Mouse (Mus musculus) hindbrain, embryonic 11.5 days (tissue): ENCODE results near the gene Hoxa7. TPM values are rescaled to one million over a fixed set of nuclear protein-coding genes. Genes with fewer than 3 reads are reported as not detected.
A peak's percentile ranks its signal among the peaks of the same experiment; 100 is the strongest.

ENCODE experiments used
- ATAC-seq: fragments of 200-750 bp; cut with Nextera tagmentation; 2 replicates; pipeline ENCODE4 v1.8.0; 2017; ENCODE audit warnings: mild to moderate bottlenecking, moderate TSS enrichment, moderate library complexity; ENCODE audit not compliant: low FRiP score
- DNase-seq: peaks from one replicate; pipeline ENCODE4 v3.0.0-alpha.2; 2015; ENCODE audit warnings: low spot score
- H3K27ac ChIP-seq: fragments of 300-500 bp; sonication (generic); 2 replicates; pipeline ENCODE4 v1.5.1; 2014; ENCODE audit warnings: mild to moderate bottlenecking, low read depth, low read length
- H3K27me3 ChIP-seq: fragments of 300-500 bp; sonication (generic); 2 replicates; pipeline ENCODE4 v1.6.1; 2014; ENCODE audit warnings: mild to moderate bottlenecking, low read length, moderate library complexity, mixed read lengths; ENCODE audit not compliant: control insufficient read depth, insufficient read depth
- H3K36me3 ChIP-seq: fragments of 300-500 bp; sonication (generic); 2 replicates; pipeline ENCODE4 v1.6.1; 2014; ENCODE audit warnings: mild to moderate bottlenecking, low read length, moderate library complexity, mixed read lengths; ENCODE audit not compliant: control insufficient read depth, insufficient read depth
- H3K4me1 ChIP-seq: fragments of 300-500 bp; sonication (generic); replicated peaks from 2 replicates; pipeline ENCODE4 v1.6.1; 2014; ENCODE audit warnings: low read length, mixed read lengths; ENCODE audit not compliant: control insufficient read depth, insufficient read depth
- H3K4me2 ChIP-seq: fragments of 300-500 bp; sonication (generic); replicated peaks from 2 replicates; pipeline ENCODE4 v1.6.1; 2014; ENCODE audit warnings: mild to moderate bottlenecking, low read depth, low read length
- H3K4me3 ChIP-seq: fragments of 300-500 bp; sonication (generic); 2 replicates; pipeline ENCODE4 v1.5.1; 2014; ENCODE audit warnings: low read depth, low read length
- H3K9ac ChIP-seq: fragments of 300-500 bp; sonication (generic); 2 replicates; pipeline ENCODE4 v1.6.1; 2014; ENCODE audit warnings: low read depth, low read length
- H3K9me3 ChIP-seq: fragments of 300-500 bp; sonication (generic); 2 replicates; pipeline ENCODE4 v1.6.1; 2016; ENCODE audit warnings: low read length; ENCODE audit not compliant: control insufficient read depth
- WGBS: fragments of 180-500 bp; shearing (Covaris S2); extraction: QIAGEN DNeasy Blood & Tissue Kit; methylation state at CpG from one replicate; pipeline ENCODE4 v1.1.7; 2014; 5-methylcytosine and 5-hydroxymethylcytosine counted together
- polyA plus RNA-seq: library from polyadenylated mRNA; unstranded; fragments of >200 nt; fragmentation: Nextera tagmentation; extraction: Ambion mirVana; gene quantifications from 2 replicates; pipeline ENCODE4 v1.2.1, GENCODE M21; 2014

Gene Hoxa7
- polyA plus RNA-seq, 1 experiment from 2014 or later: 0.34 TPM

DNA sequence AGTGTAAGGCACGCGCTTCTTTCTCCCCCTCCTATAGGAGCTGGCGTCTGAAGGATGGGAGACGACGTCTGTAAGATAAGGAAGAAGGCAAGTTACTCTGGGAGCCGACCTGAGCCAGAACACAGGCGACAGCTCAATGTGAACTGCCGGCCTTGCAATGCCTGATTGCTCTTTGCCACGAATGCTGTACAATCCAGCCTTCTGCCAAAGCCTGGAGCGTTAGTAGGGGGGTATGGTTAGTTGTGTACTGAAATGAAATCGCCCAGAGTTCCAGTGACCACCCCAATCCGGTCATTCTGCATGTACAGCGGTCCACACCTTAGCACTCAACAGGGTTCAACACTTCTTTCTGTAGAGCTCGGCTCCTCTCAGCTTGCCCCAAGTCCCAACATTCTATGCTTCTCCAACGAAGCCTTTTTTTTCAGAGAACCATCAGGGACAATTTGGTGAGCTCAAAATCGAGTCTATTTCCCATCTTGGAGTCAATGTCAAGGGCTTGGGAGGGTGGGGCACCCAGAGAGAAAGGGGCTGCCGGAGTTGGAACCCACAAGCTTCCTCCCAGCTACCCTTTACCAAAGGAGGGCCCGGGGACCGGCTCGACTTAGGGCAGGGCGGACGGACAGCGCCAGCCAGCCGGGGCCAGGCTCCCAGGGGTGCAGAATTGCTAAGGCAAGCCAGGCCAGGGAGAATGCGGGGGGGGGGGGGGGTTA, 37.6 kb upstream of the Hoxa7 start:
- 1% methylated on average over 24 of the region's 25 CpGs for WGBS
- no peak overlapping the region for H3K4me3 ChIP-seq
- no peak overlapping the region for H3K27ac ChIP-seq
- no peak for DNase-seq
- no peaks in the 10 kb centered on the region for H3K9me3 ChIP-seq
- ATAC-seq: no peak
- no peaks in the 10 kb centered on the region for H3K36me3 ChIP-seq
- peaks cover 87% of the 10 kb centered on the region for H3K27me3 ChIP-seq
- no peak overlapping the region for H3K4me2 ChIP-seq
- H3K9ac ChIP-seq: no peak overlapping the region
- peaks cover 8% of the 10 kb centered on the region; the same call in 1 of the 2 replicates for H3K4me1 ChIP-seq

DNA sequence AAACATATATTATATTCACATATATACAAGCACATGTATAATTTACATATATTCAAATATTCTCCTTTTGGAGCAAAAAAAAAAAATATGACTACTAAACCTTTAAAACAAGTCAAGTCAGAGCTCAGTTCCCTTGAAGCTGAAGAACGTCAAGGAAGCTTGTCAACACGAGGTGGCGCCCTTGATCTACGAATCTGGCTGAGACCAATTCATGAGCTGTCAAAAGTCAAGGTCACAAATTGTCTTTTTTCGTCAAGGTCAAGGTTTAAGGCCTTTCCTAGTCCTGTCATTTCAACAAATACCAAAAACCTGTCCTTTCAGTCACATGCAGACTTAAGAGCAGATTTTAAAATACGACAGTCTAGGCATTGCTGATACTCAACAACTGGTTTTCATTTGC, 35.3 kb upstream of the Hoxa7 start:
- Histone ChIP-seq H3K27me3 (peaks cover 86% of the 10 kb centered on the region), H3K27ac (no peak overlapping the region), H3K36me3 (no peaks in the 10 kb centered on the region), H3K9ac (no peak overlapping the region), H3K4me1 (peaks cover 11% of the 10 kb centered on the region; the same call in 1 of the 2 replicates), H3K4me2 (no peak overlapping the region), H3K4me3 (no peak overlapping the region), H3K9me3 (no peaks in the 10 kb centered on the region)
- ATAC-seq (no peak), DNase-seq (peak; percentile 91)
- WGBS: 1% methylated on average over 6 of the region's 6 CpGs

DNA sequence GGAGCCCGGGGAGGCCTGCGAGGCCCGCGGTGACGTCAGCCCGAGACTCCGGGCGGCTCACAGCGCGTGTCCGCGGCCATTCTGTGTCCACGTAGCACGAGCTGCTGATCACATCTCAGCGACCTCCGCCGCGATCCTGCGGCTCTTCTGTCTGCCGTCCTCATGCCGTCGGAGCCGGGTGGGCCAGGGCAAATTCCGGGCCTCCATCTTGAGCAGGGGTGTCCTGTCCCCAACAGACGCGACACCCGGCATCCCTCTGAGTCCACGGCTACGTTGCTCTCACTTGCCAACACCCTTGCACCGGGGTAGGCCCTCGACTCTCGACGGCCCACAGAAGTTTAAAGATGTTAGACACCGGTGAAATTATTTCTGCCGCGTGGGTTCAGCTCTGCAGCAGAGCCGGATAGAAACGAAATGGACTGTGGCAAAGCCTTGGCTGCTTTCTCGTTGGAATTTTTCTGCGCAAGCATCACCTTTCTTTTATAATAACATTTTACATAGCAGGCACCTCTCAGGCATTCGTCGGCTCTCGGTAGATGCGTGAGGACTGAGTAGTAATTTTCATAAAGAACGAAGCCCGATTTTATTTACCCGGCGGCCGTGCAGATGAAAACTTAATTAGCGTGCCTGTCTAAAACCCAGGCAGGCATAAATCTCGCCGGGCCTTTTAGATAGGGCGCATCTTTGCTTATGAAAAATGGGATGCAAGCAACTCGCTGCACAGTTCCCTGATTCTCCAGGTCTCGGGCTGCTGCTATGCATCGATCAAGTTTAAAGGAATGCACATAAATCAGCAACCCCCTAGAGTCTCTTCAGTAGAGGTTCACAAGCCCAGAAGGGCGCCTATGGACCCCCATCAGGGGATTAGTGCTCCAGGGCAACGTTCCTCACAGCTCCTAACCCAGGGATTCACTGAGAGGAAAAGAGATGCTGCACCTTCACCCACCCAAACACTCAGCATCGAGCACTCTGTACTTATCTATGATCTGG, 32.2 kb upstream of the Hoxa7 start:
- H3K9me3 ChIP-seq: no peaks in the 10 kb centered on the region
- H3K36me3 ChIP-seq: no peaks in the 10 kb centered on the region
- H3K4me2 ChIP-seq: no peak overlapping the region
- WGBS: under 1% methylated on average over 59 of the region's 59 CpGs
- H3K9ac ChIP-seq: no peak overlapping the region
- H3K27ac ChIP-seq: no peak overlapping the region
- DNase-seq: no peak
- no peak for ATAC-seq
- peaks cover 89% of the 10 kb centered on the region for H3K27me3 ChIP-seq
- no peak overlapping the region for H3K4me3 ChIP-seq
- 0 out of 2 replicates have a peak, but pooled peaks cover 2% of the 10 kb centered on the region for H3K4me1 ChIP-seq

- no peak overlapping the region for H3K4me2 ChIP-seq
- H3K4me3 ChIP-seq: no peak overlapping the region
- 0 out of 2 replicates have a peak, but pooled peaks cover 2% of the 10 kb centered on the region for H3K4me1 ChIP-seq
- WGBS: under 1% methylated on average over 35 of the region's 35 CpGs
- H3K36me3 ChIP-seq: no peaks in the 10 kb centered on the region
- H3K27me3 ChIP-seq: peaks cover 90% of the 10 kb centered on the region
- H3K27ac ChIP-seq: no peak overlapping the region
- DNase-seq (no peak), ATAC-seq (no peak)
- H3K9me3 ChIP-seq: no peaks in the 10 kb centered on the region
- H3K9ac ChIP-seq: no peak overlapping the region
Observed at GRCm38 (mm10) chr6:52252775-52253376, 31.2 kb upstream of the Hoxa7 start.

GRCm38 (mm10) chr6:52252016-52252774, 30.5 kb upstream of the Hoxa7 start:
- Histone ChIP-seq H3K9me3 (no peaks in the 10 kb centered on the region), H3K9ac (no peak overlapping the region), H3K27me3 (peaks cover 90% of the 10 kb centered on the region), H3K4me2 (no peak overlapping the region), H3K4me1 (0 out of 2 replicates have a peak, but pooled peaks cover 2% of the 10 kb centered on the region), H3K4me3 (no peak overlapping the region), H3K36me3 (no peaks in the 10 kb centered on the region), H3K27ac (no peak overlapping the region)
- ATAC-seq (no peak), DNase-seq (no peak)
- WGBS: under 1% methylated on average over 24 of the region's 24 CpGs

- Histone ChIP-seq H3K27me3 (peaks cover 91% of the 10 kb centered on the region), H3K4me1 (peaks cover 3% of the 10 kb centered on the region; the same call in 1 of the 2 replicates), H3K9me3 (no peaks in the 10 kb centered on the region), H3K4me2 (no peak overlapping the region), H3K36me3 (no peaks in the 10 kb centered on the region), H3K9ac (no peak overlapping the region), H3K4me3 (no peak overlapping the region), H3K27ac (no peak overlapping the region)
- WGBS: 7% methylated on average over 7 of the region's 7 CpGs
- DNase-seq: no peak
- ATAC-seq: no peak
Observed at GRCm38 (mm10) chr6:52251177-52251879, 29.7 kb upstream of the Hoxa7 start.

- H3K9ac ChIP-seq: no peak overlapping the region
- no peak for DNase-seq
- H3K4me3 ChIP-seq: no peak overlapping the region
- H3K27me3 ChIP-seq: peaks cover 93% of the 10 kb centered on the region
- H3K27ac ChIP-seq: no peak overlapping the region
- under 1% methylated on average over 4 of the region's 4 CpGs for WGBS
- H3K36me3 ChIP-seq: no peaks in the 10 kb centered on the region
- no peak overlapping the region for H3K4me2 ChIP-seq
- no peaks in the 10 kb centered on the region for H3K9me3 ChIP-seq
- H3K4me1 ChIP-seq: peaks cover 4% of the 10 kb centered on the region; the same call in 1 of the 2 replicates
- ATAC-seq: no peak
Observed at GRCm38 (mm10) chr6:52249826-52250225, 28.2 kb upstream of the Hoxa7 start.

DNA sequence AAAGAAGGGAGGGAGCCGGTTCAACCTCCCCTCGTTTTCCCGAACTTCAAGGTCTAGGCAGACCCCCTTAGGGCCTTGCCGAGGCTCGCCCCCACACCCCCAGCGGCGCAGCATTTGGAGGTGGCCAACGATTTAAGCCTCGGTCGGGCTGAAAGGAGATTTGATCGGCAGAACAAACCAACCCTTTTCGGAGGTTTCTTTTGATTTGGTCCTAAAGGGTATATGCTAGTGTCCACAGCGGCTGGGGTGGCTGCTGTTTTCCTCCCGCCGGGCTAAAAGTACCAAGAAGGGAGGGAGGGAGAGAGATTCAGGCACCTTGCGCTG, 27.7 kb upstream of the Hoxa7 start:
- H3K4me1 ChIP-seq: peaks cover 4% of the 10 kb centered on the region; the same call in 1 of the 2 replicates
- no peaks in the 10 kb centered on the region for H3K9me3 ChIP-seq
- no peak overlapping the region for H3K4me3 ChIP-seq
- under 1% methylated on average over 16 of the region's 16 CpGs for WGBS
- H3K27me3 ChIP-seq: peaks cover 96% of the 10 kb centered on the region
- no peak for DNase-seq
- H3K27ac ChIP-seq: no peak overlapping the region
- no peak overlapping the region for H3K9ac ChIP-seq
- ATAC-seq: no peak
- no peak overlapping the region for H3K4me2 ChIP-seq
- no peaks in the 10 kb centered on the region for H3K36me3 ChIP-seq
